Mouse (Mus musculus): Measurements from ENCODE around the gene Mogs. TPM values are rescaled to one million over a fixed set of nuclear protein-coding genes. Genes with fewer than 3 reads are reported as not detected.
A peak's percentile ranks its signal among the peaks of the same experiment; 100 is the strongest.

Gene Mogs
- total RNA-seq, 1 experiment from 2014 or later: 24.8 TPM

- ATAC-seq (replicated peaks; ENCODE audit: insufficient number of reproducible peaks, low FRiP score, low TSS enrichment, poor library complexity, severe bottlenecking): no peak
These were observed 3.1 kb downstream of the Mogs start for GRCm38 (mm10) chr6:83118369-83118768.

DNA sequence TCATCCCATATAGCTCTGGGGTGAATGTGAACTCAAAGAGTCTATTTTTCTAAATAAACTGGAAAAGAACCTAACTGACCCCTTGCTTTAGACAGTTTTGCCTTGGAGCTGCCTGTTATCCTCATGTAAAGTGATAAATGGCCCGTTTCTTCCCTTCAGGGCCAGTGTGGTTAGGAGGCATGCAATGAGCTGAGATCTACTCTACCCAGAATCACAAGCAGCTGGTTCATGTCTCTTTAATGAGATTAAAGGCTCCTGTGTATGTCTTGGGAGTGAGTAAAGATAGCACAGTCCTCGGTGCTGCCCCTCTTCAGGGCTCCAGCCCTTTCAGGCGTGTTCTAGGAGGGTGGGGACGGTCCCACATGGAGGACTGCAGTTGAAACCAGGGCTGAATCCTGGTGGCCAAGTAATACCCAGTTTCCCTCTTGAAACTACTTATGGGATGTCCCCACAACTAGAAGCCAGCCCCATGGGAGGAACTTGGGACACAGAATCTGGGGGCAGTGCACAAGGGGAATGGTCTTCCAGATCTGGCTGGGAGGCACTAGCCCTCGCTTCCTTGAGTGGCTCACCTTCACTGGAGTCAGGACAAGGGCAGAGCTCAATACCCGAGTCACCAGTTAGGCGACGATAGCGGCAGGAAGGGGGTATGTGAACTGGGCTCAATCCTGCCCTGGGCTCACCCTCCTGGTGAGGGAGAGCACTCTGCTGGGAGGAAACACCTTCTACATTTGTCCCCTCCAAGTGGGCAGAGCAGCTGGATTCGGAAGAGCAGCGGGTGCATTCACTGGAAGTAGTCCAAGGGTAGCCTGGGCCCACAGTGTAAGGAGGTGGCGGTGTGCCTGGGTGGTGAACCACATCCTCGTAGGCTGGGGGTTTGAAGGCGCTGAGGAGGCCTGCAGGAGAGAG, 3.8 kb downstream of the Mogs start:
- no peak for ATAC-seq (replicated peaks; ENCODE audit: insufficient number of reproducible peaks, low FRiP score, low TSS enrichment, poor library complexity, severe bottlenecking)

DNA sequence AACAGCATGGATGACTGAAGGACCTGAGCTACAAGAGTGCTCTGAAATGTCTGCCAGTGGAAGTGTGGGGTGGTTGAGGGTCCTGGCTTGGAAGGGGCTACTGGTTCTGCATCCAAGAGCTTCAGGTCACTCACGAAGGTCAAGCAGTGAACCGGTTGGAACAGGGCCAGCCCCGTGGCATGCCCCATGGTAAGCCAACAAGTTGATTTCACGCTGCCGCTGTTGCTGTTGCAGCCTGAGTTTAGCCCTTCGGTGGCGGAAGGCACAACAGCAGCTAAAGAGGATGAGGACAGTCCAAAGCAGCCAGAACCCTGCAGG, 4.4 kb downstream of the Mogs start:
- no peak for ATAC-seq (replicated peaks; ENCODE audit: insufficient number of reproducible peaks, low FRiP score, low TSS enrichment, poor library complexity, severe bottlenecking)

GRCm38 (mm10) chr6:83120930-83121862, 5.9 kb downstream of the Mogs start, which contains the start of gene Wbp1:
Gene Wbp1 (minus strand): TSS chr6:83121559.
- peak; percentile 94 for ATAC-seq (replicated peaks; ENCODE audit: insufficient number of reproducible peaks, low FRiP score, low TSS enrichment, poor library complexity, severe bottlenecking)

- no peak for ATAC-seq (replicated peaks; ENCODE audit: insufficient number of reproducible peaks, low FRiP score, low TSS enrichment, poor library complexity, severe bottlenecking)
These were observed 6.8 kb downstream of the Mogs start for GRCm38 (mm10) chr6:83121863-83122710.

DNA sequence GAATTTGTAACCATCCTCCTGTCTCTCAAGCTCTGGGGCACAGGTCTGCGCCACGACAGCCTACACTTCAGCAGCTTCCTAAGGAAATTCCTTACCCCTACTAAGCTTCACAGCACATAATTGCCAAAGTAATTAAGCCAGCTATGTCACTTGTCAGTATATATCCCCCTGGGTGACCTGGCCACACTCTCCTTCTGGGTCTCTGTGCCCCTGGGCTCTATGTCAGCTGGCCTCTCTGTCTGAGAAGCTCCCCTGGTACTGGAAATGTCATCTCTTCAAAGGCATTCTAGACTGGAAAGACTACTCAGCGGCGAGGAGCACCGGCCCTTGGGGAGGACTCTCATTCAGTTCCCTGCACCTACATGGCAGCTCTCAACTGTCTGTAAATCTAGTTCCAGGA, 7.7 kb downstream of the Mogs start:
- ATAC-seq (replicated peaks; ENCODE audit: insufficient number of reproducible peaks, low FRiP score, low TSS enrichment, poor library complexity, severe bottlenecking): no peak

DNA sequence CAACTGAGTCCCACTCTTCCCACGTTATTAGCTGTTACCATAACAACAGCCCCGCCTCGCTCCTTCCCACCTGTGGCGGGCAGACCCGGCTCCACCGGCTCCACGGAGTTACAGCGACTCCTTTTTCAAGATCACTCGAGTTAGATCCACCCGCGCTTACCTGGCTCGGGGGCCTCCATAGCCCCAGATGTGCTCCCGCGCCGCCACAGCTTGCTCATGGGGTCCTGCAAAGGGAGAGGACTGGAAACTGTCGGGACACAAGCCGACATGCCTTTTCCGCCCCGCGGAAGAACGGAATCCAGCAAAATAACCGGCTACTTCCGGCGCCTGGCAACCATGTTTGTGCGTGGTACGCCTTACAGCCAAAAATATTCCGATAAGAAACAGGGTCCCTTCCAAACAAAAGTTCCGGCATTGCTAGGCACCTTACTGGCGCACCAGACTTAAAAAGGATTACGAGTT, 9.6 kb downstream of the Mogs start:
- ATAC-seq (replicated peaks; ENCODE audit: insufficient number of reproducible peaks, low FRiP score, low TSS enrichment, poor library complexity, severe bottlenecking): peak; percentile 84

- ATAC-seq (replicated peaks; ENCODE audit: insufficient number of reproducible peaks, low FRiP score, low TSS enrichment, poor library complexity, severe bottlenecking): no peak
These were observed 10.0 kb downstream of the Mogs start, which contains the start of gene Ino80b for GRCm38 (mm10) chr6:83125331-83125730. Gene Ino80b (minus strand): TSS chr6:83125431.

- ATAC-seq (replicated peaks; ENCODE audit: insufficient number of reproducible peaks, low FRiP score, low TSS enrichment, poor library complexity, severe bottlenecking): no peak
These were observed 12.1 kb downstream of the Mogs start for GRCm38 (mm10) chr6:83127419-83127818.

- peak; percentile 81 for ATAC-seq (replicated peaks; ENCODE audit: insufficient number of reproducible peaks, low FRiP score, low TSS enrichment, poor library complexity, severe bottlenecking)
These were observed 16.3 kb downstream of the Mogs start for GRCm38 (mm10) chr6:83131469-83132034.

DNA sequence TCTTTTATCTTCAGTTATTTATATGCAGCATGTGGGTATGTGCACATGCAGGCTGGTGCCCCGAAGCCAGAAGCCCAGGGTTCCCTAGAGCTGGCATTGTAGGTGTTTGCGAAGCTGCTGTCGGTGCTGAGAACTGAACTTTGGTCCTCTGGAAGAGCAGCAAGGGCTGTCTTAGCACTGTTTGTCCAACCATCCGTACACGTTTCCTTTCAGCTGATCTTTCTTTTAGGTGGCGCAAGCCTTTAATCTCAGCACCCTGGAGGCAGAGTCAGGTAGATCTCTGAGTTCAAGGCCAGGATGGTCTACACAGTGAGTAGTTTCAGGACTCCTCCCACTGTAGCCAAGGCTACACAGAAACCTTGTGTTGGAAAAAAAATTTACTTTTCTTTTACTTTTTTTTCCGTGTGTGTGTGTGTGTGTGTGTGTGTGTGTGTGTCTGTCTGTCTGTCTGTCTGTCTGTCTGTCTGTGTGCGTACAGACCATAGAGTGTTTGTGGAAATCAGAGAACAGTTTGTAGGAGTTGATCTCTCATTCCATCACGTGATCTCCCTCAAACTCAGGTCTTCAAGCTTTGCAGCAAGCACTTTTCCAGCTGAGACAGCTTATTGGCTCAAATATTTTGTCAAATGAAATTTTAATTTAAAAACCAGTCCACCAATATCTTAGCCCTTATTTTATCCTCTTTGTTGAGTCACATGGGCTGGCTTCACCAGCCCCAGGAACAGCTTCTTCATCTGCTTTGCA, 17.1 kb downstream of the Mogs start:
- no peak for ATAC-seq (replicated peaks; ENCODE audit: insufficient number of reproducible peaks, low FRiP score, low TSS enrichment, poor library complexity, severe bottlenecking)

- ATAC-seq (replicated peaks; ENCODE audit: insufficient number of reproducible peaks, low FRiP score, low TSS enrichment, poor library complexity, severe bottlenecking): no peak
These were observed 18.9 kb downstream of the Mogs start for GRCm38 (mm10) chr6:83134226-83134625.

GRCm38 (mm10) chr6:83134951-83135513, 19.7 kb downstream of the Mogs start, which contains the start of gene Rtkn:
Gene Rtkn (plus strand): TSS chr6:83135463.
- ATAC-seq (replicated peaks; ENCODE audit: insufficient number of reproducible peaks, low FRiP score, low TSS enrichment, poor library complexity, severe bottlenecking): no peak

DNA sequence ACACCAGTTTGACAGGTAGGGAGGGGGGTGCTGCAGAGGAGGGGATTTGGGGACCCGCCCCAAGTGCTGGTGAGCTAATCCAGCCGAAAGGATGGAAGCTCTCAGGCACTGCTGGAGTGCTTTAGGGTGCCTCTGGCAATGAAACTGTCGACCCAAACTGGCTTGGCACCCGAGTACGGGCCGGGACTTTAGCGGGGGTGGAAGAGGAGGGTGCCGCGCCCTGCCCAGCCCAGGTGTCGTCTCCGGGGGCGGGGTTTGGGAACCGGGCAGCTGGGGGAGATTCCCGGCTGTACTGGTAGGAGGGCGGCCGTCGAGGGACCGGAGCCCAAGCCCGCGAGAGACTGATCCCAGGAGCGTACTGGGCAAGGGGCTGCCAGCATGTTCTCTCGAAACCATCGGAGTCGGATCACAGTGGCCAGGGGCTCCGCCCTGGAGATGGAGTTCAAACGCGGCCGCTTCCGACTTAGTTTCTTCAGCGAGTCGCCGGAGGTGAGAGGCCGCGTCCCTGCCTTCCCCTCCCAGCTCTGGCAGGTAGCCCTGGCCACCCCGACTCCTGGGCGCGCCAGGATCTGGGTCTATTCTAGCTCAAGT, 20.4 kb downstream of the Mogs start:
- ATAC-seq (replicated peaks; ENCODE audit: insufficient number of reproducible peaks, low FRiP score, low TSS enrichment, poor library complexity, severe bottlenecking): no peak

GRCm38 (mm10) chr6:83136291-83136880, 21.1 kb downstream of the Mogs start:
- no peak for ATAC-seq (replicated peaks; ENCODE audit: insufficient number of reproducible peaks, low FRiP score, low TSS enrichment, poor library complexity, severe bottlenecking)

DNA sequence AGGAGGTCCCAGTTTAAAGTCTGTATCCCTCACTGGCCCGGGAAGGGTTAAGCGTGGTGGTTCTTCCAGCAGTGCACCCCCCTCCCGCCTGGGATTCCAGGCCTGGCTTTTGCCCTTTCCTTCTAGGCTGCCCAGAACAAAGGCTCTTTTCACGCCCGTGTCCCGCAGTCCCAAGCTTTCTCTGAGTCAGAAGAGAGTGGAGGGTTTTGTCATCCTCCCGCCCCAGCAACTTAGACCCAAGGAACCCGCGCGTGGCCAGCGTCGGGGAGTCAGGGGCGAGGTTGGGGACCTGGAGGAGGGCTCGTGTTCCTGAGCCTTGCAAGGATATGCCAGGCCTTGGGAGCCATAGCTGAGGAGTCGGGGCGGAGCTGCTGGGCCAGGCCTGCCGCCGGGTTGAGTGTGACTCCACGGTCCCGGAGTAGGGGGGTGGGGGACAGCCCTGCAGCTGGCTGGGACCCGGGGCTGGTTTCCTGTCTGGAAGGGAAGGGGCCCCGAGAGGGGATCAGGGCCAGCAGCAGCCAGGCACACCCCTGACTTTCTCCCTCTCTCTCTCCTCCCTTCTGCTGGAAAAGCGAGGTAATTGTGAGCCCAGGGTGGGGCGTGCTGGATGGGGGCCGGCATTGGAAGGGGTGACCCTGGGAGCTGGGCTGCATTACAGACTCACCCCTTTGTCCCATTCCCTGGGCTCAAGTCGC, 21.7 kb downstream of the Mogs start:
- ATAC-seq (replicated peaks; ENCODE audit: insufficient number of reproducible peaks, low FRiP score, low TSS enrichment, poor library complexity, severe bottlenecking): no peak
